Mouse (Mus musculus): Measurements from ENCODE around the gene Znrf3.

Znrf3 gene

DNA sequence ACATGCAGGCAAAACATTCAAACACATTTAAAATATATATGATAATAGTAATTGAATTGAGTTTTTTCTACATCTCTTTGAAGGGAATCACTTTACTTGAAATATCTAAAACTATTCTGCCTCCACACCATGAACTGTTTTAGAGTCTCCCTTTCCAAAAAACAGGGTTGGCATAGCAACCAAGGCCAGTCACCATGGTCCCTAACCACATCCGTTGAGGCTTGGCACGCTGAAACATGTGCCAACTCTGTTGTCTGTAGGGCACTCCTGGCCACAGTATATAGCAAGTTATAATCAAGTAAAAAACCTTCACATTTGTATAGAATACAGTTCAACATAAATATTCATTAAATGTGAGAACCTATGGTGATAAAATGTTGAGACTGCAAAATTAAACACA, 12.3 kb downstream of the Znrf3 start:
- Histone ChIP-seq H3K36me3 (ENCODE audit: insufficient read depth, low read length) (peaks cover 6% of the 10 kb centered on the region; the same call in 1 of the 2 replicates), H3K4me3 (replicated peaks; ENCODE audit: low read length) (no peak overlapping the region), H3K27me3 (ENCODE audit: insufficient read depth, low read length) (no peaks in the 10 kb centered on the region), H3K4me1 (replicated peaks; ENCODE audit: low read depth, low read length) (peaks cover 27% of the 10 kb centered on the region), H3K9me3 (ENCODE audit: low read length) (no peaks in the 10 kb centered on the region)
- no peak for TF ChIP-seq NANOG (IDR thresholded peaks at IDR 0.05; ENCODE audit: borderline replicate concordance, low read length)
- no peak for TF ChIP-seq POU5F1 (IDR thresholded peaks at IDR 0.05; ENCODE audit: borderline replicate concordance, low read length)
- no peak for TF ChIP-seq CTCF (conservative IDR thresholded peaks at IDR 0.05; ENCODE audit: low read length)

DNA sequence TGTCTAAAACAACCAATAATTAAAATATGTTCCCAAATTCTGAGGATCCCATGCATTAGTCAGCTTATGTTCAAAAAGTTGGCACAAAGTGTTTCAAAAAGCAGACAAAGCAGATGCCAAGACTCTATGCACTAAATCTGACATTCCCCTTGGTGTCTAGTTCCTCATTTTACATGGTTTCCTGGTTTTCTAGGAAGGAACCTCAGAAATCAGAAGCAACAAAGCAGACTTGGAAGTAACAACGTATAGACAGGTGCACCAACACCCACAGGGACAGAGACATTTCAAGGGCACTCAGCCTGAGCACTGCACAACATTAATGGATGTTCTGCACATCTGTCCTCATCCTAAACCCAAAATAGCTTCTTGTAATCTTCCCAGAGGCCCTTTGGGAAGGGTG, 13.8 kb downstream of the Znrf3 start:
- Histone ChIP-seq H3K9me3 (ENCODE audit: low read length) (no peaks in the 10 kb centered on the region), H3K4me3 (replicated peaks; ENCODE audit: low read length) (no peak overlapping the region), H3K36me3 (ENCODE audit: insufficient read depth, low read length) (no peaks in the 10 kb centered on the region), H3K4me1 (replicated peaks; ENCODE audit: low read depth, low read length) (peaks cover 37% of the 10 kb centered on the region), H3K27me3 (ENCODE audit: insufficient read depth, low read length) (no peaks in the 10 kb centered on the region)
- no peak for TF ChIP-seq NANOG (IDR thresholded peaks at IDR 0.05; ENCODE audit: borderline replicate concordance, low read length)
- TF ChIP-seq CTCF (conservative IDR thresholded peaks at IDR 0.05; ENCODE audit: low read length) = no peak
- TF ChIP-seq POU5F1 (IDR thresholded peaks at IDR 0.05; ENCODE audit: borderline replicate concordance, low read length) = no peak

DNA sequence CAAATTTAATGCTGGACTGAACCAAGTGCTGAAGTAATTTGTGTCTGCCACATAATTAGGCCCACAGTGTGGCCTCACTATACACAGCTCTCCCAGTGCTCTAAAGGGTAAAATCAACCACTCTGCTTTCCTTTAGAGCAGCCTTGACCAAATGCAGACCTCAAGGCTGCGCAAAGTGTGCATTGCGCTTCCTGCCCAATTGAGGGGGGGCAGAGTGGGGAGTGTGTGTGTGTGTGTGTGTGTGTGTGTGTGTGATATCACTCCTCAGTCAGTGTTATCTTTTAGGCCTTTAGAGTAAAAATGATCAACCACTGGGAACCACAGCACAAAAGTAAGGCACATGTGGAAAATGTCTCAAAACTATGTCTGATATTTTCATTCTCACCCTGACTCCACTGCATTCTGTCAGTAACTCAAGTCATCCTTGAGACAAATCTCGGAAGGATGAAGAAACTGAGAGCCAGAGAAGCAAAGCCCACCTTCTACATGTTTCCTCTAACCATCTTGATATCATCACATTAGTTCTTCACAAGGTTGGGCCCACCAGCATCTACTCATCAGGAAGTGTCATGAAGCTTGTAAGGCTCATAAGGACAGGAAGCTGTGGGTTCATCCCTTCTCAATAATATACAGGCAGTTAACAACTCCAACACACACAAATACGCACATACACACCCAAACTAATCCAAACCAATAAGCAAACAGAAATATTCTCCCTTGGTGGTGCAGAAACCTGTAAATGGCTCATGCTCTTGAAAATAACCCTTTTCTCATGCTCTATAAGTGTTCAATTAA, 15.1 kb downstream of the Znrf3 start:
- TF ChIP-seq CTCF (conservative IDR thresholded peaks at IDR 0.05; ENCODE audit: low read length) (no peak), POU5F1 (IDR thresholded peaks at IDR 0.05; ENCODE audit: borderline replicate concordance, low read length) (no peak), NANOG (IDR thresholded peaks at IDR 0.05; ENCODE audit: borderline replicate concordance, low read length) (no peak)
- H3K9me3 ChIP-seq (ENCODE audit: low read length) = no peaks in the 10 kb centered on the region
- H3K4me1 ChIP-seq (replicated peaks; ENCODE audit: low read depth, low read length) = peaks cover 33% of the 10 kb centered on the region
- H3K27me3 ChIP-seq (ENCODE audit: insufficient read depth, low read length) = no peaks in the 10 kb centered on the region
- no peaks in the 10 kb centered on the region for H3K36me3 ChIP-seq (ENCODE audit: insufficient read depth, low read length)
- H3K4me3 ChIP-seq (replicated peaks; ENCODE audit: low read length) = no peak overlapping the region

DNA sequence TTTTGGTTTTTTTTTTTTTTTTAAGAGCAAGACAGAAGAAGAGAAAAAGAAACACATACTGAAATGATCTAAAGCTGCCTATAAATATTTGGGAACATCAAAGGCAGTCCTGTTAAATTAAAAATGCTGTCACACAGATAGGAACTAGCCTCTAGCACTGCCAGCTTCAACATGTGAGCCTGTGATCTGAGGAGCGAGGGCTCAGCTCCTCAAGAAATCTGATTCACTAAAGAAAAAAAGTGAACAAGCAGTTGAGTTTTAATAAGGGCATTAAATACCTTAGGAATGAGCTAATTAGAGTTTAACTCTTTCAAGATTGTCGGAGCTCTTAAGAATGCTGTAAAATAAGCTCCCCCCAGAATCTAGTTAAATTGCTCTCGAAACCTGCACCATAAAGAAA, 17.4 kb downstream of the Znrf3 start:
- no peaks in the 10 kb centered on the region for H3K36me3 ChIP-seq (ENCODE audit: insufficient read depth, low read length)
- H3K4me3 ChIP-seq (replicated peaks; ENCODE audit: low read length) = no peak overlapping the region
- peaks cover 32% of the 10 kb centered on the region for H3K4me1 ChIP-seq (replicated peaks; ENCODE audit: low read depth, low read length)
- TF ChIP-seq CTCF (conservative IDR thresholded peaks at IDR 0.05; ENCODE audit: low read length) (no peak), POU5F1 (IDR thresholded peaks at IDR 0.05; ENCODE audit: borderline replicate concordance, low read length) (no peak), NANOG (IDR thresholded peaks at IDR 0.05; ENCODE audit: borderline replicate concordance, low read length) (no peak)
- no peaks in the 10 kb centered on the region for H3K9me3 ChIP-seq (ENCODE audit: low read length)
- H3K27me3 ChIP-seq (ENCODE audit: insufficient read depth, low read length) = no peaks in the 10 kb centered on the region

DNA sequence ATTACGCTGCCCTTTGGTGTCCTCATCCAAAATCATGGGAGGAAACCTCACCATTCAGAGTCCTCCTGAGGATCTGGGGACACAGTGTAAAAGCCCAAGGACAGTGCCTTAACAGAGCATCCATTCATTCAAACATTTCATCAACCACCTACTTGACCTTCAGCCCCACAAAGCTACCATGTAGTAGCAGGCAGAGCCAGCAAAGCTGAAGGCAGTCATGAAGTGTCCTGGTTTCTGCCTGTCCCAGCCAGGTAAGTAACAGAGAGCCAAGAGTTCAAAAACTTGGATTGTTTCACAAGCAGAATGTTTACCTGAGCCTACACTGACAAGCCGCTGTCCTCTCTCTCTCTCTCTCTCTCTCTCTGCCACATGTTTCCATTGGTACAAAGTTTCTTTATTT, 18.3 kb downstream of the Znrf3 start:
- no peaks in the 10 kb centered on the region for H3K9me3 ChIP-seq (ENCODE audit: low read length)
- H3K4me3 ChIP-seq (replicated peaks; ENCODE audit: low read length) = no peak overlapping the region
- H3K4me1 ChIP-seq (replicated peaks; ENCODE audit: low read depth, low read length) = peaks cover 24% of the 10 kb centered on the region
- TF ChIP-seq CTCF (conservative IDR thresholded peaks at IDR 0.05; ENCODE audit: low read length) (no peak), POU5F1 (IDR thresholded peaks at IDR 0.05; ENCODE audit: borderline replicate concordance, low read length) (no peak), NANOG (IDR thresholded peaks at IDR 0.05; ENCODE audit: borderline replicate concordance, low read length) (no peak)
- no peaks in the 10 kb centered on the region for H3K36me3 ChIP-seq (ENCODE audit: insufficient read depth, low read length)
- H3K27me3 ChIP-seq (ENCODE audit: insufficient read depth, low read length) = no peaks in the 10 kb centered on the region

DNA sequence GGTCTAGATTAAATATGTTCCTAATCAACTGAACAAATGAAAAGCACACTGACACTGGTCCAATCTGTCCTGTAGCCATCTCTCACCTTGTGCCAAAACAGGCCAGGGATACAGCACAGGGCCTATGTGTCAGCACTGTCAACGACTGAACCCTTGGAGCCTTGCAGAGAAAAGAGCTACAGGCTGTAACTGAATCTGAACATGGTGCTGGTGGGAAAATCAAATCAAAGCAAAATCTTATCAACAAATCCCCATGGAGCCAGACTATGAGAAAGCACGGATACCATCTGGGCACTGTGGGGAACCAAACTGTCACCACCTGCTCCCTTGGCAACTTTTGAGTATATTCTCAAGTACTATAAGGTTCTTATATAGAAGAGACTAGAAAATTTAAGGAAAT, 19.5 kb downstream of the Znrf3 start:
- no peaks in the 10 kb centered on the region for H3K9me3 ChIP-seq (ENCODE audit: low read length)
- peaks cover 18% of the 10 kb centered on the region for H3K4me1 ChIP-seq (replicated peaks; ENCODE audit: low read depth, low read length)
- H3K27me3 ChIP-seq (ENCODE audit: insufficient read depth, low read length) = no peaks in the 10 kb centered on the region
- no peak overlapping the region for H3K4me3 ChIP-seq (replicated peaks; ENCODE audit: low read length)
- no peak for TF ChIP-seq NANOG (IDR thresholded peaks at IDR 0.05; ENCODE audit: borderline replicate concordance, low read length)
- no peak for TF ChIP-seq POU5F1 (IDR thresholded peaks at IDR 0.05; ENCODE audit: borderline replicate concordance, low read length)
- no peak for TF ChIP-seq CTCF (conservative IDR thresholded peaks at IDR 0.05; ENCODE audit: low read length)
- H3K36me3 ChIP-seq (ENCODE audit: insufficient read depth, low read length) = no peaks in the 10 kb centered on the region

DNA sequence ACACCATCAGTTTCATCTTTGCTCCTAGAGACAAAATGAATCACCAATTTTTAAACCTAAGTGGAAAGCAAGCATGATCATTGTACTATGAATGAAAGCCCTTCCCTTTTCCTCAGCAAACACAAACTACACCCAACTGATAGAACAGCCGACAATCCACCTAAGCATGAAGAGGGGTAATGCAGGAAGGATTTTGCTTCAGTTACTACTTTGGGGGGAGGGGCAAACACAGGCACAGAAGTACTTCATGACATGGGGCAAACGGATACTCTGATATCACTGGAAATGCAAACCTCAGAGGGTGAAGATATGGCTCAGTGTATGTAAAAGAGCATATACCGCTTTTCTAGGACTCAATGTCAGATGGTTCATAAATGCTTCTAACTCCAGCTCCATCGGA, 20.5 kb downstream of the Znrf3 start:
- H3K4me1 ChIP-seq (replicated peaks; ENCODE audit: low read depth, low read length) = peaks cover 18% of the 10 kb centered on the region
- no peaks in the 10 kb centered on the region for H3K36me3 ChIP-seq (ENCODE audit: insufficient read depth, low read length)
- H3K27me3 ChIP-seq (ENCODE audit: insufficient read depth, low read length) = no peaks in the 10 kb centered on the region
- H3K4me3 ChIP-seq (replicated peaks; ENCODE audit: low read length) = no peak overlapping the region
- TF ChIP-seq NANOG (IDR thresholded peaks at IDR 0.05; ENCODE audit: borderline replicate concordance, low read length) (no peak), CTCF (conservative IDR thresholded peaks at IDR 0.05; ENCODE audit: low read length) (no peak), POU5F1 (IDR thresholded peaks at IDR 0.05; ENCODE audit: borderline replicate concordance, low read length) (no peak)
- no peaks in the 10 kb centered on the region for H3K9me3 ChIP-seq (ENCODE audit: low read length)

DNA sequence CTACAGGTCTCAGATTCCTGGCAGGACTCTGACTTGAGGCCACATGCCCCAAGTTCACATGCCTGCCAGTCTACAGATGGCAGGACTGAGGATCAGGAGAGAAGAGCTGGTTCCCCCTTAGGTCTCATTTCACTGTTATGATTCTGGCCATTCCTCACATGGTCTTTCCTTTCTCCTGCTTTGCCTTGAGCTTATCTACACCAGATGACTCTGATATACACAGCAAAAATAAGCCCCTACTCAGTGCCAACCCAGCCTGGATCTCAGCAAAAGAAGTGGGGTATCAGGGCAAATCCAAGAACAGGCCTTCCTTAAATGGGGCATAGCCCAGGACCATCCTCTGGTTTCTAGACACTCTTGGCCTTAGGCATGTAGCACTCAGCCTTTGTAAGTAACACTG, 21.6 kb downstream of the Znrf3 start:
- Histone ChIP-seq H3K27me3 (ENCODE audit: insufficient read depth, low read length) (no peaks in the 10 kb centered on the region), H3K9me3 (ENCODE audit: low read length) (no peaks in the 10 kb centered on the region), H3K4me3 (replicated peaks; ENCODE audit: low read length) (no peak overlapping the region), H3K36me3 (ENCODE audit: insufficient read depth, low read length) (no peaks in the 10 kb centered on the region), H3K4me1 (replicated peaks; ENCODE audit: low read depth, low read length) (peaks cover 18% of the 10 kb centered on the region)
- TF ChIP-seq POU5F1 (IDR thresholded peaks at IDR 0.05; ENCODE audit: borderline replicate concordance, low read length) (no peak), NANOG (IDR thresholded peaks at IDR 0.05; ENCODE audit: borderline replicate concordance, low read length) (no peak), CTCF (conservative IDR thresholded peaks at IDR 0.05; ENCODE audit: low read length) (no peak)

DNA sequence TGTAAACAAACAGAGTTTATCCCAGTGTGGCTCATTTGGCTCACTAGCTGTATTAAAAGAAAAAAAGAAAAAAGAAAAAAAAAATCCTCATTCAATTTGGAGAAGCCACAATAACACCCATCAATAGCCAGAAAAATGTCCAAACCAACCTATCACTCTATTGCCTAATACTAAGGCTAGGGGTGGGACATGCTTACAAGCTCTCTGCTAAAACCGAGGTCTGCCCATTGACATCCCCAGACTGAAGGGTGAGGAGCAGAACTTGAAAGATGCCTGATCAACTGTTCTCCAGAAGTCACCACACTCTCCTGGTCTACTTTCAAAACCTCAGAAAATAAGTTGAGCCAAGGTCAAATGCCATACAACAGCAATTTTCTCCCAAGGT, 22.4 kb downstream of the Znrf3 start:
- Histone ChIP-seq H3K4me1 (replicated peaks; ENCODE audit: low read depth, low read length) (peaks cover 18% of the 10 kb centered on the region), H3K9me3 (ENCODE audit: low read length) (no peaks in the 10 kb centered on the region)
- no peak for TF ChIP-seq NANOG (IDR thresholded peaks at IDR 0.05; ENCODE audit: borderline replicate concordance, low read length)
- TF ChIP-seq CTCF (conservative IDR thresholded peaks at IDR 0.05; ENCODE audit: low read length) = no peak
- no peak for TF ChIP-seq POU5F1 (IDR thresholded peaks at IDR 0.05; ENCODE audit: borderline replicate concordance, low read length)

More for the DNA sequence above, 22.4 kb downstream of the Znrf3 start:
- H3K4me3 ChIP-seq (replicated peaks; ENCODE audit: low read length) = no peak overlapping the region
- no peaks in the 10 kb centered on the region for H3K27me3 ChIP-seq (ENCODE audit: insufficient read depth, low read length)
- no peaks in the 10 kb centered on the region for H3K36me3 ChIP-seq (ENCODE audit: insufficient read depth, low read length)

Data from E14TG2a.4 (cell line).